In genomic region chr15:32407766-32408165, GRCm38 (mm10) we compare ENCODE assay signal across 30 mouse cellular contexts.
"Had no signal": no experiment of that assay in that cellular context is flagged by ENCODE, and none has a peak within 500 bp of the region (broad histone marks: within the 10 kb centered on the region; RNA-seq: fewer than 3 reads in every experiment).

No protein-coding gene starts in this region.

- H3K4me2 ChIP-seq: limb, embryonic 12.5 days; limb, embryonic 13.5 days; limb, embryonic 15.5 days; liver, embryonic 11.5 days; liver, embryonic 12.5 days; liver, embryonic 13.5 days; liver, embryonic 15.5 days; lung, embryonic 14.5 days; lung, embryonic 15.5 days; midbrain, embryonic 12.5 days; midbrain, embryonic 13.5 days; midbrain, embryonic 15.5 days; neural tube, embryonic 12.5 days had no signal

- DNase-seq: left cerebral cortex, postnatal 4 days; liver; liver, embryonic 13.5 days; liver, postnatal 0 days; lung, adult 18-20 months; lung, adult 2 months; lung, embryonic 14.5 days; lung, postnatal 10 days; lung, postnatal 14 days; lung, postnatal 36 days; lung, postnatal 4 days had no signal

- H3K9me3 ChIP-seq: limb, embryonic 10.5 days; limb, embryonic 12.5 days; limb, embryonic 13.5 days; limb, embryonic 15.5 days; liver, embryonic 12.5 days; liver, embryonic 13.5 days; liver, embryonic 15.5 days; lung, embryonic 15.5 days; midbrain, embryonic 10.5 days; midbrain, embryonic 12.5 days; midbrain, embryonic 13.5 days; midbrain, embryonic 15.5 days; neural tube, embryonic 12.5 days had no signal

- H3K36me3 ChIP-seq: limb, embryonic 10.5 days; limb, embryonic 12.5 days; limb, embryonic 13.5 days; limb, embryonic 15.5 days; liver, embryonic 12.5 days; liver, embryonic 13.5 days; liver, embryonic 15.5 days; lung, embryonic 15.5 days; midbrain, embryonic 10.5 days; midbrain, embryonic 12.5 days; midbrain, embryonic 13.5 days; midbrain, embryonic 15.5 days; neural tube, embryonic 12.5 days had no signal

- H3K27me3 ChIP-seq: limb, embryonic 12.5 days; limb, embryonic 13.5 days; limb, embryonic 15.5 days; liver, embryonic 12.5 days; liver, embryonic 13.5 days; liver, embryonic 15.5 days; lung, embryonic 15.5 days; megakaryocyte, embryonic 14.5 days; midbrain, embryonic 12.5 days; midbrain, embryonic 13.5 days; midbrain, embryonic 15.5 days; neural tube, embryonic 12.5 days had no signal

- H3K4me3 ChIP-seq: limb, embryonic 10.5 days; limb, embryonic 12.5 days; limb, embryonic 13.5 days; limb, embryonic 15.5 days; liver, embryonic 12.5 days; liver, embryonic 13.5 days; liver, embryonic 15.5 days; lung, embryonic 15.5 days; megakaryocyte, embryonic 14.5 days; midbrain, embryonic 10.5 days; midbrain, embryonic 12.5 days; midbrain, embryonic 13.5 days; midbrain, embryonic 15.5 days; myocyte; neural tube, embryonic 12.5 days had no signal

- ATAC-seq: liver, embryonic 12.5 days; liver, postnatal 0 days; lung, postnatal 0 days; midbrain, embryonic 13.5 days; midbrain, embryonic 15.5 days; midbrain, embryonic 16.5 days had no signal

- H3K9ac ChIP-seq: limb, embryonic 12.5 days; limb, embryonic 13.5 days; limb, embryonic 15.5 days; liver, embryonic 12.5 days; liver, embryonic 13.5 days; liver, embryonic 14.5 days; liver, embryonic 15.5 days; liver, postnatal 0 days; lung, embryonic 14.5 days; lung, embryonic 15.5 days; midbrain, embryonic 12.5 days; midbrain, embryonic 13.5 days; midbrain, embryonic 15.5 days; neural tube, embryonic 12.5 days had no signal

- H3K27ac ChIP-seq: limb, embryonic 10.5 days; limb, embryonic 12.5 days; limb, embryonic 13.5 days; limb, embryonic 15.5 days; liver, embryonic 12.5 days; liver, embryonic 13.5 days; liver, embryonic 14.5 days; liver, embryonic 15.5 days; lung, embryonic 15.5 days; macrophage; midbrain, embryonic 10.5 days; midbrain, embryonic 12.5 days; midbrain, embryonic 13.5 days; midbrain, embryonic 15.5 days; neural tube, embryonic 12.5 days had no signal

- H3K4me1 ChIP-seq: liver, embryonic 12.5 days; liver, embryonic 13.5 days; liver, embryonic 15.5 days; lung, embryonic 15.5 days; megakaryocyte, embryonic 14.5 days; midbrain, embryonic 10.5 days; midbrain, embryonic 12.5 days; midbrain, embryonic 13.5 days; midbrain, embryonic 15.5 days; neural tube, embryonic 12.5 days had no signal
